Mouse (Mus musculus) thymus, adult 18-20 months (tissue): Measurements from ENCODE around the gene Gnat2.

Experiments
- DNase-seq, 2 experiments: peaks; one replicate each; pipeline ENCODE4 v3.0.0; 2022; ENCODE audit warnings: mixed read lengths in 2 of 2

Gene Gnat2

GRCm38 (mm10) chr3:108123242-108123641, 30.7 kb downstream of the Gnat2 start:
- DNase-seq: no peak

- no peak for DNase-seq
Observed at GRCm38 (mm10) chr3:108124131-108124530, 31.5 kb downstream of the Gnat2 start.

- DNase-seq: no peak
Observed at GRCm38 (mm10) chr3:108126327-108126726, 33.7 kb downstream of the Gnat2 start.

- no peak for DNase-seq
Observed at GRCm38 (mm10) chr3:108128520-108128919, 35.9 kb downstream of the Gnat2 start.

- no peak for DNase-seq
Observed at GRCm38 (mm10) chr3:108129367-108129766, 36.8 kb downstream of the Gnat2 start.

- no peak for DNase-seq
Observed at GRCm38 (mm10) chr3:108129804-108130203, 37.2 kb downstream of the Gnat2 start.

- DNase-seq: no peak
Observed at GRCm38 (mm10) chr3:108131216-108131615, 38.6 kb downstream of the Gnat2 start.

GRCm38 (mm10) chr3:108131821-108132220, 39.2 kb downstream of the Gnat2 start:
- DNase-seq: no peak

GRCm38 (mm10) chr3:108132484-108132883, 39.9 kb downstream of the Gnat2 start:
- DNase-seq: no peak

GRCm38 (mm10) chr3:108134701-108135100, 42.1 kb downstream of the Gnat2 start:
- DNase-seq: no peak

- no peak for DNase-seq
Observed at GRCm38 (mm10) chr3:108139113-108139512, 46.5 kb downstream of the Gnat2 start.

GRCm38 (mm10) chr3:108140786-108141185, 48.2 kb downstream of the Gnat2 start:
- DNase-seq: no peak

- peak; percentile 88 to 92 for DNase-seq
Observed at GRCm38 (mm10) chr3:108145534-108146445, 53.2 kb downstream of the Gnat2 start, which contains the start of gene Gnai3. Gnai3 (minus strand) TSS chr3:108146146.

- no peak for DNase-seq
Observed at GRCm38 (mm10) chr3:108146671-108147070, 54.1 kb downstream of the Gnat2 start.

- peak; percentile 66 to 81 for DNase-seq
Observed at GRCm38 (mm10) chr3:108147386-108148235, 55.0 kb downstream of the Gnat2 start.
